23 mouse cellular contexts compared by ENCODE assay signal in the genomic region with DNA sequence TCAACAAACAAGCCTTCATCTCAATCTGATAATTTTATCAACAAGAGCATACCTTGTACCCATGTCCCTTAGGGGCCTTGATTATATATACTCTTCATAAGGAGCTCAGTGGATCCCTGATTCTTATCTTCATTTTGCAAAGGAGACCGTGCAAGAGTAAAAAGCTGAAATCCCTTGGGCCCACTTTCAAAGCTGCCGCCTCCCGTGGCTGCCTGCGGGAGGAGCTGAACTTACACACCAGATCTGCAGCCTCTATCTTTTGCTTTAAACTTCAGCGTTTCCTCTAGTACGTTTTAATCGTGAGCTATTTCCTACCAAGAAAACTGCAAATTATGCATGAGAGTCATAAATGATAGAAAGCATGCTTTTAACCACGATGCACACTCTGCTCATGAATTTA. TPM values are rescaled to one million over a fixed set of nuclear protein-coding genes. Genes with fewer than 3 reads are reported as not detected.
"Had no signal": no experiment of that assay in that cellular context is flagged by ENCODE, and none has a peak within 500 bp of the region (broad histone marks: within the 10 kb centered on the region; RNA-seq: fewer than 3 reads in every experiment).

No protein-coding gene starts in this region.

- H3K9ac ChIP-seq: kidney, embryonic 15.5 days; limb, embryonic 12.5 days; liver, embryonic 14.5 days; neural tube, embryonic 12.5 days; stomach, embryonic 15.5 days had no signal

- ATAC-seq: lung, postnatal 0 days had no signal

- H3K27me3 ChIP-seq: kidney, embryonic 15.5 days; limb, embryonic 12.5 days; neural tube, embryonic 12.5 days; stomach, embryonic 15.5 days had no signal

- H3K4me3 ChIP-seq: kidney, embryonic 15.5 days; layer of hippocampus, adult 2 months; limb, embryonic 12.5 days; midbrain, embryonic 10.5 days; myocyte; neural tube, embryonic 12.5 days; stomach, embryonic 15.5 days had no signal

- H3K4me1 ChIP-seq: kidney, embryonic 15.5 days; limb, embryonic 12.5 days; midbrain, embryonic 10.5 days; neural tube, embryonic 12.5 days; stomach, embryonic 15.5 days had no signal

- DNase-seq: kidney, adult 2 months; kidney, postnatal 36 days; liver; lung, adult 2 months; lung, postnatal 4 days; right cerebral cortex, postnatal 14 days; thymus, adult 2 months; thymus, postnatal 25 days had no signal

- H3K9me3 ChIP-seq: kidney, embryonic 15.5 days; limb, embryonic 12.5 days; midbrain, embryonic 10.5 days; neural tube, embryonic 12.5 days; stomach, embryonic 15.5 days had no signal

- H3K4me2 ChIP-seq: kidney, embryonic 15.5 days; limb, embryonic 12.5 days; neural tube, embryonic 12.5 days; stomach, embryonic 15.5 days had no signal

- H3K27ac ChIP-seq: liver, embryonic 14.5 days; midbrain, embryonic 10.5 days; neural tube, embryonic 12.5 days; stomach, embryonic 15.5 days had no signal

RNA-seq across cellular contexts. Expression of gene Rrh, which starts 0.7 kb away (rescaled TPM):
- polyA plus RNA-seq: kidney, adult 2 months; lung, postnatal 0 days; myocyte; neural tube, embryonic 12.5 days had no signal

RNA-seq across cellular contexts. Expression of gene Cfi, which starts 13.9 kb away (rescaled TPM):
- total RNA-seq: layer of hippocampus, adult 2 months; left cerebral cortex, postnatal 36 days; megakaryocyte, adult 5-6 weeks; neutrophil, adult 5-6 weeks had no signal
- polyA plus RNA-seq: myocyte; spleen, adult 2 months had no signal

RNA-seq across cellular contexts. Expression of gene Lrit3, which starts 17.9 kb away (rescaled TPM):
- total RNA-seq: layer of hippocampus, adult 2 months; layer of hippocampus, postnatal 10 days; left cerebral cortex, postnatal 36 days; neutrophil, adult 5-6 weeks had no signal
- polyA plus RNA-seq: kidney, embryonic 15.5 days; limb, embryonic 12.5 days; liver, embryonic 14.5 days; lung, adult 2 months; lung, postnatal 0 days; midbrain, embryonic 10.5 days; myocyte; neural tube, embryonic 12.5 days; spleen, adult 2 months; stomach, embryonic 15.5 days; testis, adult 2 months had no signal
